Mouse (Mus musculus) liver, embryonic 14 days (tissue): Measurements from ENCODE around the gene Dlg3. TPM values are rescaled to one million over a fixed set of nuclear protein-coding genes. Genes with fewer than 3 reads are reported as not detected.

Source experiments
- polyA plus RNA-seq: library from polyadenylated mRNA; depleted of rRNA; stranded (reverse); fragments of >200 nt; gene quantifications from 2 replicates; pipeline ENCODE4 v1.2.3, GENCODE M21; 2012; rRNA removed

The Dlg3 gene
- polyA plus RNA-seq = 1.9 and 2.3 TPM in 2 replicates

GRCm38 (mm10) chrX:100767181-100767884, at the start of gene Dlg3:
Gene Dlg3, plus strand, starts transcription at chrX:100767722.

GRCm38 (mm10) chrX:100729665-100730188, 37.8 kb upstream of the Dlg3 start, which contains the start of gene Gdpd2:
Gene Gdpd2, plus strand, starts transcription at chrX:100729873.

Other genes with a start within 250 kb of the Dlg3 start
- gene Dgat2l6, start 242.9 kb upstream of the Dlg3 start, polyA plus RNA-seq = 0.01 TPM in 1 of 2 replicates, not detected in the other
- gene Awat1, start 195.5 kb upstream of the Dlg3 start, polyA plus RNA-seq = not detected in 2 replicates
- 0.15 and 0.20 TPM in 2 replicates for gene P2ry4, start 172.9 kb upstream of the Dlg3 start, polyA plus RNA-seq
- gene Arr3, start 162.2 kb upstream of the Dlg3 start, polyA plus RNA-seq = not detected in 2 replicates
- gene Kif4, start 142.0 kb upstream of the Dlg3 start, polyA plus RNA-seq = 14.6 and 16.9 TPM in 2 replicates
- 29.0 and 29.5 TPM in 2 replicates for gene Pdzd11, start 141.2 kb upstream of the Dlg3 start, polyA plus RNA-seq
- gene Gdpd2, start 37.8 kb upstream of the Dlg3 start, polyA plus RNA-seq = 0.28 and 0.44 TPM in 2 replicates